Mouse (Mus musculus): ENCODE measurements around the gene Eif4enif1. TPM values are rescaled to one million over a fixed set of nuclear protein-coding genes. Genes with fewer than 3 reads are reported as not detected.

Gene Eif4enif1
- total and polyA plus RNA-seq, 2 experiments from 2014 or later, result 43.3 to 56.9 TPM

DNA sequence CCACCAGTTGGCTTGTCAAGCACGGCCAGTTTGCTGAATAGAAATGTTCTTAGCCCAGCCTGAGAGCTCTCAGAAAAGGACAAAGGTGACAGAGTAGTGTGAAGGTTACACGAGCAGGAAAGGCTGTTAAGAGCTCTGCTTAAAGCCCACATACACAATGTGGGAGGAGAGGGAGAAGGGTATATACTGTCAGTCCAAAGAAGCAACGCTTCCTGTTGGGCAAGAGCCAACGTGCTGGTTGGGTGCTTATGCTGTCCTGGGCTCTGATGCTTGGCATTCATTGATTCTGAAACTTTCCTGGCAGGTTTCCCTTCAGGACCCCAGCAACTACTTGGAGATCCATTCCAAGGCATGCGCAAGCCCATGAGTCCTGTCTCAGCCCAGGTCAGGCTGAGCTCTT is 33.1 kb downstream of the Eif4enif1 start:
- Histone ChIP-seq H3K27ac (ENCODE audit: low read depth, low read length) (no peak overlapping the region), H3K27me3 (ENCODE audit: insufficient read depth, low read length) (no peaks in the 10 kb centered on the region), H3K4me2 (ENCODE audit: low read depth, low read length, poor library complexity, severe bottlenecking) (no peak overlapping the region), H3K36me3 (ENCODE audit: insufficient read depth, low read length) (peaks cover 38% of the 10 kb centered on the region), H3K4me3 (ENCODE audit: low read depth, low read length) (no peak overlapping the region), H3K9me3 (ENCODE audit: low read length) (no peaks in the 10 kb centered on the region), H3K9ac (replicated peaks; ENCODE audit: low read length, poor library complexity, severe bottlenecking) (no peak overlapping the region), H3K4me1 (ENCODE audit: insufficient read depth, low read length) (no peaks in the 10 kb centered on the region)
- ATAC-seq (ENCODE audit: low FRiP score), result no peak
- peak; percentile 30 for DNase-seq (ENCODE audit: low spot score)
- TF ChIP-seq CTCF (IDR thresholded peaks at IDR 0.05), result no peak
- 81% methylated on average over 5 of the region's 5 CpGs for WGBS

DNA sequence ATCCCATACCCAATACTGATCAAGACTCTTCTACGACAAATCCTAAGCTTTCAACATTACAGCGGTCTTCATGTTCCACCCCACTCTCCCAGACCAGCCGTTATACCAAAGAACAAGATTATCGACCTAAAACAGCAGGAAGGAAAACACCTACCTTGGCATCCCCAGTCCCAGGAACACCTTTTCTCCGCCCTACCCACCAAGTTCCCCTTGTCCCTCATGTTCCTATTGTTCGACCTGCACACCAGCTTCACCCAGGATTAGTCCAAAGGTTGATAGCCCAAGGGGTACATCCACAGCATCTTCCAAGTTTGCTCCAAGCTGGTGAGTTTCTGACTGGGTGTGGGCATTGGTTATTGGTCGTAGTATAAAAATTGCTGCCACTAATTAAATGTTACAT is 40.2 kb downstream of the Eif4enif1 start:
- ATAC-seq (ENCODE audit: low FRiP score), result no peak
- Histone ChIP-seq H3K27me3 (ENCODE audit: insufficient read depth, low read length) (no peaks in the 10 kb centered on the region), H3K36me3 (ENCODE audit: insufficient read depth, low read length) (peaks cover 58% of the 10 kb centered on the region), H3K9ac (replicated peaks; ENCODE audit: low read length, poor library complexity, severe bottlenecking) (no peak overlapping the region), H3K9me3 (ENCODE audit: low read length) (no peaks in the 10 kb centered on the region), H3K4me3 (ENCODE audit: low read depth, low read length) (no peak overlapping the region), H3K4me1 (ENCODE audit: insufficient read depth, low read length) (no peaks in the 10 kb centered on the region), H3K27ac (ENCODE audit: low read depth, low read length) (no peak overlapping the region), H3K4me2 (ENCODE audit: low read depth, low read length, poor library complexity, severe bottlenecking) (no peak overlapping the region)
- no peak for DNase-seq (ENCODE audit: low spot score)
- TF ChIP-seq CTCF (IDR thresholded peaks at IDR 0.05), result no peak
- 95% methylated on average over 7 of the region's 7 CpGs for WGBS

DNA sequence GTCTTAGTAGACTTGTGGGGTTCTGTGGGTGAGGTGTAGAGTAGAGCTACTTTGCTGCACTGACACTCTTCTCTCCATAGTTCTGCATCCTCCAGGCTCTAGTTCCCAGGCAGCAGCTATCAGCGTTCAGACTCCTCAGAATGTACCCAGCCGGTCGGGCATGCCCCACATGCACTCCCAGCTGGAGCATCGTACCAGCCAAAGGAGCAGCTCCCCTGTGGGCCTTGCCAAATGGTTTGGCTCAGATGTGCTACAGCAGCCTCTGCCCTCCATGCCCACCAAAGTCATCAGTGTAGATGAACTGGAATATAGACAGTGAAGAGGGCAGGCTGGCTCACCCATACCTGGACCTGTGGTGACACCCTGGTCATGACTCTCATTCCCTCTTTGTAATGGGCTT is 41.6 kb downstream of the Eif4enif1 start:
- Histone ChIP-seq H3K36me3 (ENCODE audit: insufficient read depth, low read length) (peaks cover 63% of the 10 kb centered on the region), H3K9me3 (ENCODE audit: low read length) (no peaks in the 10 kb centered on the region), H3K9ac (replicated peaks; ENCODE audit: low read length, poor library complexity, severe bottlenecking) (no peak overlapping the region), H3K27me3 (ENCODE audit: insufficient read depth, low read length) (no peaks in the 10 kb centered on the region), H3K4me3 (ENCODE audit: low read depth, low read length) (no peak overlapping the region), H3K27ac (ENCODE audit: low read depth, low read length) (no peak overlapping the region), H3K4me2 (ENCODE audit: low read depth, low read length, poor library complexity, severe bottlenecking) (no peak overlapping the region), H3K4me1 (ENCODE audit: insufficient read depth, low read length) (no peaks in the 10 kb centered on the region)
- DNase-seq (ENCODE audit: low spot score) (peak; percentile 9), ATAC-seq (ENCODE audit: low FRiP score) (no peak)
- 80% methylated on average over 4 of the region's 4 CpGs for WGBS
- TF ChIP-seq CTCF (IDR thresholded peaks at IDR 0.05), result no peak

DNA sequence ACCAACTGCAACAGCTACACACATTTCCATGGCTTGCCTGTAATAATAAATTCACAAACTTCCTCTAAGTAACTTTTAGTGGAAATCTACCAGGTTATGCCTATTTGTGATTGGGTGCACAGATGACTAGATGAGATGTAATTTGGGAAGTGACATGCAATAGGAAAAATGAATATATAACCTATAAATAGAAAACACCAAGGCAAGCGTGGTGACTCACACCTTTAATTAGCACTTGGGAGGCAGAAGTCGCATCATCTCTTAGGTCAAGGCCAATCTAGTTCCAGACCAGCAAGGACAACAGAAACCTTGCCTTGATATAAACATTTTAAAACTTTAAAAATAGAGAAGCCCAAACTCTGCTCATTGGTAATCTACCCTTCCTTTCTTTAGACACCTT is 45.2 kb downstream of the Eif4enif1 start:
- 98% methylated on average over 2 of the region's 2 CpGs for WGBS
- ATAC-seq (ENCODE audit: low FRiP score), result no peak

DNA sequence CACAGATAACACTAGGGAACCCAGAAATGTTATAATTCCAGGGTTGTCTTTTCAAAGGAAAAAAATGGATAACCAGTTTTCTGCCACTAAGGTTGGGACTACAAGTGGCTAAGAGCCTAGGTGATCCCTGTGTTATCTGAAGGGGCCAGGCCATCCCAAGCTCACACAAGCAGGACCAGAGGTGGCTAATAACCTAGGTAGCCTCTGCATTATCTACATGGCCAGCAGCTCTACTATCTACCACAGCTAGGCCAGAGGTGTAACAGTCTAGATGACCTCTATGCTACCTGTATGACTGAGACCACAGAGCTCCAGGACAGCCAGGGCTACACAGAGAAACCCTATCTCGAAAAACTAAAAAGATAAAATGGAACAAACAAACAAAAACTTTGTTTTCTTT is 57.3 kb downstream of the Eif4enif1 start:
- WGBS, result 100% methylated on average over 1 of the region's 1 CpGs

More for the DNA sequence above, 45.2 kb downstream of the Eif4enif1 start:
- TF ChIP-seq CTCF (IDR thresholded peaks at IDR 0.05), result no peak
- Histone ChIP-seq H3K9me3 (ENCODE audit: low read length) (no peaks in the 10 kb centered on the region), H3K9ac (replicated peaks; ENCODE audit: low read length, poor library complexity, severe bottlenecking) (no peak overlapping the region), H3K4me1 (ENCODE audit: insufficient read depth, low read length) (no peaks in the 10 kb centered on the region), H3K4me3 (ENCODE audit: low read depth, low read length) (no peak overlapping the region), H3K27me3 (ENCODE audit: insufficient read depth, low read length) (no peaks in the 10 kb centered on the region), H3K27ac (ENCODE audit: low read depth, low read length) (no peak overlapping the region), H3K4me2 (ENCODE audit: low read depth, low read length, poor library complexity, severe bottlenecking) (no peak overlapping the region), H3K36me3 (ENCODE audit: insufficient read depth, low read length) (peaks cover 62% of the 10 kb centered on the region)
- no peak for DNase-seq (ENCODE audit: low spot score)

DNA sequence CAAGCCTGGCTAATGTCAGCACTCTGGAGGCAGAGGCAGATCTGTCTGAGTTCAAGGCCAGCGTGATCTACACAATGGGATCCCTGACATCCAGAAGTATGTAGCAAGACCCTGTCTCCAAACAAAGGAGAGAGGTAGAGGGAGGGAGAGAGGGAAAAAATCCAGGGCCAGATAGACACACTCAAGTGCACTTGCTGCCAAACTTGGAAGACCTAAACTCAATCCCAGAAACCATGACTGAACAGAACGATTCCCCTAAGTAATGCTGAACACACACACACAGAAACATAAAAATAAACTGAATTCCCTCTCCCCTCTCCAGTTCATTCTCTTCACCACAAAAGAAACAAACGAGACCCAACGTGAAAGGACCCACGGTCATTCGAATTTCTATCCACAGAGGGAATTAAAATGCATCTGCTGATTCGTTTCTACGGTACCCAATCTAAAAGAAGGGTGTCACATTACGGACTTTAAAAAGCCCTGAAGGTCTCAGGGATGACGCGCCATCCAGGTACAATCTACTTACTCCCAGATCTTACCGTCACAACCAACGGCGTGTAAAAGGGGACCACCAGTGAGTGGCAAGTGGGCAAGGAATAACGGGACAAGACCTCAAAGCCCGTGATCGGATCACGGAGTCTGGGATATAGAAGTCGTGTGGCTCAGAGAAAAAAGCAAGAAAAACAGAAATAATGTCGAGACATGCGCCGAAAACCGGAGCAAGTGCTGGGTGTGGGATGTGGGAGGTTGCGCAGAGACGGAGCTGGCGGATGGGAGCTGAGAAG is 63.3 kb downstream of the Eif4enif1 start:
- Histone ChIP-seq H3K9me3 (ENCODE audit: low read length) (no peaks in the 10 kb centered on the region), H3K4me1 (ENCODE audit: insufficient read depth, low read length) (no peaks in the 10 kb centered on the region; the same call in 1 of the 2 replicates), H3K27me3 (ENCODE audit: insufficient read depth, low read length) (no peaks in the 10 kb centered on the region), H3K4me2 (ENCODE audit: low read depth, low read length, poor library complexity, severe bottlenecking) (peak overlapping the region; percentile 67), H3K27ac (ENCODE audit: low read depth, low read length) (peak overlapping the region; percentile 86), H3K36me3 (ENCODE audit: insufficient read depth, low read length) (peaks cover 21% of the 10 kb centered on the region), H3K4me3 (ENCODE audit: low read depth, low read length) (peak overlapping the region; percentile 84), H3K9ac (replicated peaks; ENCODE audit: low read length, poor library complexity, severe bottlenecking) (peak overlapping the region; percentile 73)
- TF ChIP-seq CTCF (IDR thresholded peaks at IDR 0.05), result no peak
- DNase-seq (ENCODE audit: low spot score) (peak; percentile 27), ATAC-seq (ENCODE audit: low FRiP score) (no peak)
- under 1% methylated on average over 26 of the region's 26 CpGs for WGBS

More for the DNA sequence above, 57.3 kb downstream of the Eif4enif1 start:
- H3K36me3 ChIP-seq (ENCODE audit: insufficient read depth, low read length), result peaks cover 43% of the 10 kb centered on the region
- H3K27me3 ChIP-seq (ENCODE audit: insufficient read depth, low read length), result no peaks in the 10 kb centered on the region
- no peak overlapping the region for H3K4me3 ChIP-seq (ENCODE audit: low read depth, low read length)
- H3K27ac ChIP-seq (ENCODE audit: low read depth, low read length), result no peak overlapping the region
- H3K9ac ChIP-seq (replicated peaks; ENCODE audit: low read length, poor library complexity, severe bottlenecking), result no peak overlapping the region
- H3K9me3 ChIP-seq (ENCODE audit: low read length), result no peaks in the 10 kb centered on the region
- DNase-seq (ENCODE audit: low spot score), result no peak
- ATAC-seq (ENCODE audit: low FRiP score), result no peak
- no peak overlapping the region for H3K4me2 ChIP-seq (ENCODE audit: low read depth, low read length, poor library complexity, severe bottlenecking)
- H3K4me1 ChIP-seq (ENCODE audit: insufficient read depth, low read length), result no peaks in the 10 kb centered on the region; the same call in 1 of the 2 replicates
- no peak for TF ChIP-seq CTCF (IDR thresholded peaks at IDR 0.05)

Data from midbrain, postnatal 0 days (tissue).